Comparison of ENCODE assay signal across 9 mouse cellular contexts in genomic region chr5:112214419-112214818, GRCm38 (mm10). TPM values are rescaled to one million over a fixed set of nuclear protein-coding genes. Genes with fewer than 3 reads are reported as not detected.
DNase-seq lines count a peak whose midpoint lies in the region; ATAC-seq and TF ChIP-seq lines count a peak whose summit lies in the region.
"Had no signal": no experiment of that assay in that cellular context is flagged by ENCODE, and none has a peak within 500 bp of the region (broad histone marks: within the 10 kb centered on the region; RNA-seq: fewer than 3 reads in every experiment).

No protein-coding gene starts in this region.

- no peaks in the 10 kb centered on the region for H3K27me3 ChIP-seq in intestine, embryonic 14.5 days (replicated peaks; ENCODE audit: control insufficient read depth, insufficient read depth, low read length)
- peaks cover 7% of the 10 kb centered on the region; the same call in 1 of the 2 replicates for H3K27me3 ChIP-seq in limb, embryonic 15.5 days

- peaks cover 17% of the 10 kb centered on the region for H3K4me1 ChIP-seq in intestine, embryonic 14.5 days (replicated peaks; ENCODE audit: control insufficient read depth, insufficient read depth, low read length)
- H3K4me1 ChIP-seq in limb, embryonic 15.5 days = peaks cover 27% of the 10 kb centered on the region

- no peak for TF ChIP-seq POLR2A in brain, embryonic 14.5 days (IDR thresholded peaks at IDR 0.05; ENCODE audit: borderline replicate concordance, extremely low read depth, insufficient read depth, insufficient read length, poor library complexity, severe bottlenecking)

- WGBS in intestine, embryonic 14.5 days = 4% methylated on average over 10 of the region's 10 CpGs
- 3% methylated on average over 10 of the region's 10 CpGs for WGBS in limb, embryonic 15.5 days

- no peaks in the 10 kb centered on the region for H3K36me3 ChIP-seq in intestine, embryonic 14.5 days (ENCODE audit: control insufficient read depth, insufficient read depth, low read length)
- H3K36me3 ChIP-seq in limb, embryonic 15.5 days = no peaks in the 10 kb centered on the region; the same call in 1 of the 2 replicates

- TF ChIP-seq CTCF in brain, embryonic 14.5 days (IDR thresholded peaks at IDR 0.05; ENCODE audit: borderline replicate concordance, extremely low read depth, insufficient read depth, insufficient read length) = peak; percentile 80

- H3K27ac ChIP-seq in intestine, embryonic 14.5 days (ENCODE audit: low read depth) = no peak overlapping the region
- H3K27ac ChIP-seq in limb, embryonic 15.5 days = no peak overlapping the region; the same call in 1 of the 2 replicates

- no peak overlapping the region for H3K4me3 ChIP-seq in intestine, embryonic 14.5 days (ENCODE audit: low read depth, low read length)
- H3K4me3 ChIP-seq in limb, embryonic 15.5 days = no peak overlapping the region
- H3K4me3 ChIP-seq: erythroblast, embryonic 14.5 days had no signal

- H3K4me2 ChIP-seq in intestine, embryonic 14.5 days (ENCODE audit: low read length) = no peak overlapping the region
- peak overlapping the region; percentile 15; the same call in 1 of the 2 replicates for H3K4me2 ChIP-seq in limb, embryonic 15.5 days

- no peaks in the 10 kb centered on the region for H3K9me3 ChIP-seq in intestine, embryonic 14.5 days (ENCODE audit: control insufficient read depth, low read length)
- H3K9me3 ChIP-seq in limb, embryonic 15.5 days = no peaks in the 10 kb centered on the region

- peak; percentile 78 for DNase-seq in layer of hippocampus, adult 11-12 months (ENCODE audit: low spot score)
- no peak for DNase-seq in layer of hippocampus, adult 9-10 months (ENCODE audit: low spot score)
- DNase-seq in brain, embryonic 14.5 days (ENCODE audit: low read depth) = peak; percentile 93
- DNase-seq in forelimb bud, embryonic 11.5 days (ENCODE audit: low read depth, low spot score) = peak; percentile 65
- DNase-seq in intestine, embryonic 14.5 days (ENCODE audit: low spot score) = peak; percentile 88
- peak; percentile 80 for DNase-seq in naive thymus-derived CD4-positive, alpha-beta T cell, adult 2 months (ENCODE audit: low read depth)
- peak; percentile 86 for DNase-seq in thymus, postnatal 0 days (ENCODE audit: low spot score)

- H3K9ac ChIP-seq in intestine, embryonic 14.5 days (ENCODE audit: low read length) = no peak overlapping the region
- no peak overlapping the region for H3K9ac ChIP-seq in limb, embryonic 15.5 days

- no peak for ATAC-seq in intestine, embryonic 14.5 days (replicated peaks; ENCODE audit: low FRiP score, low TSS enrichment, low read depth)
- ATAC-seq in limb, embryonic 15.5 days (ENCODE audit: insufficient number of reproducible peaks, low FRiP score, low TSS enrichment, low read depth) = no peak

RNA-seq across cellular contexts. Expression of gene Cryba4, which starts 37.9 kb away (rescaled TPM):
- 1.00 and 1.6 TPM in 2 replicates for polyA plus RNA-seq in brain, embryonic 14.5 days (2012; rRNA removed)
- polyA plus RNA-seq in intestine, embryonic 14.5 days (2014; fragmentation: Nextera tagmentation; extraction: Ambion mirVana) = 2.4 and 3.0 TPM in 2 replicates
- polyA plus RNA-seq in limb, embryonic 15.5 days (2015; fragmentation: Nextera tagmentation; extraction: Ambion mirVana) = 1.5 and 1.6 TPM in 2 replicates
- 1.2 and 1.8 TPM in 2 replicates for polyA plus RNA-seq in thymus, postnatal 0 days (2015; fragmentation: Nextera tagmentation; extraction: Ambion mirVana)
- polyA plus RNA-seq: erythroblast, embryonic 14.5 days had no signal

RNA-seq across cellular contexts. Expression of gene Crybb1, which starts 41.2 kb away (rescaled TPM):
- polyA plus RNA-seq in brain, embryonic 14.5 days (2012; rRNA removed) = 1.1 and 1.6 TPM in 2 replicates
- 1.8 and 3.3 TPM in 2 replicates for polyA plus RNA-seq in intestine, embryonic 14.5 days (2014; fragmentation: Nextera tagmentation; extraction: Ambion mirVana)
- 2.6 and 3.6 TPM in 2 replicates for polyA plus RNA-seq in limb, embryonic 15.5 days (2015; fragmentation: Nextera tagmentation; extraction: Ambion mirVana)
- polyA plus RNA-seq in thymus, postnatal 0 days (2015; fragmentation: Nextera tagmentation; extraction: Ambion mirVana) = 0.49 and 0.74 TPM in 2 replicates
- polyA plus RNA-seq: erythroblast, embryonic 14.5 days had no signal
